Mouse (Mus musculus): ENCODE data around the gene Mitf. TPM values are rescaled to one million over a fixed set of nuclear protein-coding genes. Genes with fewer than 3 reads are reported as not detected.

Gene Mitf
- polyA plus RNA-seq (2015; fragmentation: Nextera tagmentation; extraction: Ambion mirVana): 3.0 and 3.8 TPM in 2 replicates

GRCm38 (mm10) chr6:97806781-97807743 is at the start of gene Mitf:
Mitf (plus strand) TSS chr6:97807052.

Other genes starting within 250 kb of the Mitf start
- 12.7 and 12.8 TPM in 2 replicates for gene Frmd4b, start 189.5 kb upstream of the Mitf start, polyA plus RNA-seq (2015; fragmentation: Nextera tagmentation; extraction: Ambion mirVana)